Mouse (Mus musculus): ENCODE results near the gene Arl15. TPM values are rescaled to one million over a fixed set of nuclear protein-coding genes. Genes with fewer than 3 reads are reported as not detected.

The Arl15 gene
- polyA plus RNA-seq, 1 experiment from 2014 or later: 11.8 TPM

DNA sequence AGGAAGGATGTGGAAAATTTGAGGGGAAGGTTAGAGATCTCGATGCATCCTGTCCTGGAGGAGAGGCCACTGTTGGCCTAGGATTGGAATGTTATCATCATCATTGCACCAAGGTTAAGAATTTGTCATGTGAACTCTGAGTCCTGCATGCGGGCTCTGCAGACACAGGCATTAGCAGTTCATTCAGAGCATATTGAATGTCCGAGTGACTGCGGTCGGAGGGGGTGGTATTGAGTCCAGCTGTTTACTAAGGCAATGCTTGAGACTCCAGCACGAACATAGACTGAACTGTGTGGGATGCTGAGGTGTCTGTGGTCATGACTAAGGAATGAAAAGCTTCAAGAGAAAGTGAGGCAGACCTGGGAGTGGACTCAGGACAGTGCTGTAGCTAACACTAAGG is 38.6 kb downstream of the Arl15 start:
- ATAC-seq (ENCODE audit: insufficient read depth) (no peak), DNase-seq (no peak)
- no peak for TF ChIP-seq CTCF (IDR thresholded peaks at IDR 0.05; ENCODE audit: low read depth)
- no peaks in the 10 kb centered on the region for H3K9me3 ChIP-seq (ENCODE audit: low read depth, low read length)
- WGBS: 88% methylated on average over 6 of the region's 6 CpGs
- no peak overlapping the region for H3K9ac ChIP-seq
- H3K4me3 ChIP-seq (ENCODE audit: low read depth, low read length): no peak overlapping the region
- no peaks in the 10 kb centered on the region for H3K36me3 ChIP-seq (ENCODE audit: insufficient read depth)
- H3K4me1 ChIP-seq (ENCODE audit: insufficient read depth): no peaks in the 10 kb centered on the region
- no peak overlapping the region for H3K4me2 ChIP-seq
- H3K27me3 ChIP-seq (ENCODE audit: insufficient read depth, low read length): no peaks in the 10 kb centered on the region
- H3K27ac ChIP-seq (ENCODE audit: low read depth): no peak overlapping the region

DNA sequence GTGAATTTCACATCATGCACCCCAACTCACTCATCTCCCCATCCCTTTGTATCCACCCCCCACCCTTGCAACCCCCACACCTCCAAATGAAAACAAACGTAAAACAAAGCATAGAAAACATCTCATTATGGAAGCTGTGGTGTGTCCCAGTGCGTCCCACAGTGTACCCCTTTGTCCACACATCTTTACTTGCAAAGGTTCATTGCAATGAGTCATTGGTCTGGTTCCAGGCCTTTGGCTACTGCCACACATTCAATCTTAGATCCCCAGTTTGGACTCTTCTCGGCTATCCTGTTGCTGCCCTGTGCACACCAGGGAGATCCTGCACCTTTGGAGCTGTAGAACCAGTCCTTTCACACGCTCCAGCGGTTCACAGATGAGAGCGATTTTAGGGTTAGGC is 41.6 kb downstream of the Arl15 start:
- Histone ChIP-seq H3K9me3 (ENCODE audit: low read depth, low read length) (no peaks in the 10 kb centered on the region), H3K9ac (no peak overlapping the region), H3K4me2 (no peak overlapping the region), H3K27me3 (ENCODE audit: insufficient read depth, low read length) (no peaks in the 10 kb centered on the region), H3K36me3 (ENCODE audit: insufficient read depth) (no peaks in the 10 kb centered on the region), H3K4me3 (ENCODE audit: low read depth, low read length) (no peak overlapping the region), H3K4me1 (ENCODE audit: insufficient read depth) (no peaks in the 10 kb centered on the region), H3K27ac (ENCODE audit: low read depth) (no peak overlapping the region)
- DNase-seq (no peak), ATAC-seq (ENCODE audit: insufficient read depth) (no peak)
- WGBS: 92% methylated on average over 6 of the region's 6 CpGs
- no peak for TF ChIP-seq CTCF (IDR thresholded peaks at IDR 0.05; ENCODE audit: low read depth)

GRCm38 (mm10) chr13:113838601-113839576 is 44.6 kb downstream of the Arl15 start:
- no peak overlapping the region for H3K27ac ChIP-seq (ENCODE audit: low read depth)
- H3K4me1 ChIP-seq (ENCODE audit: insufficient read depth): no peaks in the 10 kb centered on the region
- no peak for TF ChIP-seq CTCF (IDR thresholded peaks at IDR 0.05; ENCODE audit: low read depth)
- no peaks in the 10 kb centered on the region for H3K36me3 ChIP-seq (ENCODE audit: insufficient read depth)
- no peaks in the 10 kb centered on the region for H3K27me3 ChIP-seq (ENCODE audit: insufficient read depth, low read length)
- WGBS: 92% methylated on average over 16 of the region's 16 CpGs
- ATAC-seq (ENCODE audit: insufficient read depth) (no peak), DNase-seq (no peak)
- H3K4me3 ChIP-seq (ENCODE audit: low read depth, low read length): no peak overlapping the region
- no peak overlapping the region for H3K9ac ChIP-seq
- no peaks in the 10 kb centered on the region for H3K9me3 ChIP-seq (ENCODE audit: low read depth, low read length)
- H3K4me2 ChIP-seq: no peak overlapping the region

DNA sequence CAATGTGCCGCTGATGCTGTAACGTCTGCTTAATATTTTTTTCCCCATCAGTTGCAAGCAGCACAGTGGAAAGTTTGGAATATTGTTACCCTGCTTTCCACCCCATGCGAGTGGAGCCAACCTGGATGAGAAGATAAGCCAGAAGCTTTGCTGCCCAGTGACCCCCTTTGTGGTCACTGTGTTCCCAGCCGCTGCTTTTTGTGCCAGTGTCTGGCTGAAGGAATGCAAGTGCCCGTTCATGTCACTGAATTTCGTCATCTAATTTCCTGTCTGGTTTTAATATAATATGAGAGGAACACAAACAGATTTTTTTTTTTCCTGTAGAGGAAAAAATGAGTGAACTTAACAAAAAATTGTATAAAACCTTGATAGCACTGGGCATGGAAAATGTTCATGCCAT is 46.1 kb downstream of the Arl15 start:
- Histone ChIP-seq H3K9ac (no peak overlapping the region), H3K36me3 (ENCODE audit: insufficient read depth) (no peaks in the 10 kb centered on the region), H3K4me3 (ENCODE audit: low read depth, low read length) (no peak overlapping the region), H3K27ac (ENCODE audit: low read depth) (no peak overlapping the region), H3K9me3 (ENCODE audit: low read depth, low read length) (no peaks in the 10 kb centered on the region), H3K4me2 (no peak overlapping the region), H3K27me3 (ENCODE audit: insufficient read depth, low read length) (no peaks in the 10 kb centered on the region), H3K4me1 (ENCODE audit: insufficient read depth) (no peaks in the 10 kb centered on the region)
- 75% methylated on average over 6 of the region's 6 CpGs for WGBS
- DNase-seq (no peak), ATAC-seq (ENCODE audit: insufficient read depth) (no peak)
- no peak for TF ChIP-seq CTCF (IDR thresholded peaks at IDR 0.05; ENCODE audit: low read depth)

DNA sequence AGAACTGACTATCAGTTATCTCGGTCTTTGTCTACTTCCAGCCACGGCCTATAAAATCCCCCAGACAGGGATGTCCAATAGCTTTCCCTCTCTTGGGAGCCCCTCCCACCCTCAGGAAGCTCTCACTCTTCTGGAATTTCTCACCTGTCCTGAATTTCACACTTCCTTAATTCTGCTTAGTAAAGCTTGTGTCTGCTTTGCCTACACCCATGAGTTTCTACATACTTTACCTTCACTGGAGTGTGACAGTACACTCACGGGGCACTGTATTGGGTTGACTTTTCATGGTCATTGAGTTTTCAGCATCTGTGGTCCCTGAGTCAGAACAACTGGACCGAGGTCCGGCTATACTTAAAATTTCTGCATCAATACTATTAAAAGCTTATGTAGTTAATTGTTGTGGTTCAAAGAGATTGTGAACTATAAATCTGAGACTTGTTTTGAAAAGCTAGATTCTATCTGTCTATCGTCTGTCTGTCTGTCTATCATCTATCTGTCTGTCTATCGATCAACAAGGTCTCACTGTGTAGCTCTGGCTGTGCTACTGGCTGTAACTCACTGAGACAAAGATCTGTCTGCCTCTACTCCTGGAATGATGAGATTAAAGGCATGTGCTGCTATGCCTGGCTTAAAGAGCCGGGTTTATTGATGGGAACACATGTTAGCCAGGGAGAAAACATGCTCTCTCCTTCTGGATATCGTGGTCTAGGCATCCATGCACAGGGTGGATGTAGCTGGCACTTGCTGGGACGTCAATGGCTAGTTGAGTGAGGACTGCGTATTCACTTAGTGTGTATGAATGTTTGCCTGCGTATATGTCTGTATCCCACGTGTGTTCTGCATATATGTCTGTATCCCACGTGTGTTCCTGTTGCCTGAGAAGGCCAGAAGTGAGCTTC is 48.4 kb downstream of the Arl15 start:
- 87% methylated on average over 14 of the region's 14 CpGs for WGBS
- ATAC-seq (ENCODE audit: insufficient read depth) (no peak), DNase-seq (no peak)
- Histone ChIP-seq H3K4me1 (ENCODE audit: insufficient read depth) (no peaks in the 10 kb centered on the region), H3K9ac (no peak overlapping the region), H3K4me3 (ENCODE audit: low read depth, low read length) (no peak overlapping the region), H3K4me2 (no peak overlapping the region), H3K27me3 (ENCODE audit: insufficient read depth, low read length) (no peaks in the 10 kb centered on the region), H3K27ac (ENCODE audit: low read depth) (no peak overlapping the region), H3K9me3 (ENCODE audit: low read depth, low read length) (no peaks in the 10 kb centered on the region), H3K36me3 (ENCODE audit: insufficient read depth) (no peaks in the 10 kb centered on the region)
- TF ChIP-seq CTCF (IDR thresholded peaks at IDR 0.05; ENCODE audit: low read depth): no peak

GRCm38 (mm10) chr13:113843310-113843649 is 49.0 kb downstream of the Arl15 start:
- WGBS: 70% methylated on average over 3 of the region's 3 CpGs
- Histone ChIP-seq H3K36me3 (ENCODE audit: insufficient read depth) (no peaks in the 10 kb centered on the region), H3K4me3 (ENCODE audit: low read depth, low read length) (no peak overlapping the region), H3K4me2 (no peak overlapping the region), H3K9me3 (ENCODE audit: low read depth, low read length) (no peaks in the 10 kb centered on the region), H3K27ac (ENCODE audit: low read depth) (no peak overlapping the region), H3K9ac (no peak overlapping the region), H3K4me1 (ENCODE audit: insufficient read depth) (no peaks in the 10 kb centered on the region), H3K27me3 (ENCODE audit: insufficient read depth, low read length) (no peaks in the 10 kb centered on the region)
- TF ChIP-seq CTCF (IDR thresholded peaks at IDR 0.05; ENCODE audit: low read depth): no peak
- no peak for DNase-seq
- no peak; the same call in 1 of the 2 replicates for ATAC-seq (ENCODE audit: insufficient read depth)

DNA sequence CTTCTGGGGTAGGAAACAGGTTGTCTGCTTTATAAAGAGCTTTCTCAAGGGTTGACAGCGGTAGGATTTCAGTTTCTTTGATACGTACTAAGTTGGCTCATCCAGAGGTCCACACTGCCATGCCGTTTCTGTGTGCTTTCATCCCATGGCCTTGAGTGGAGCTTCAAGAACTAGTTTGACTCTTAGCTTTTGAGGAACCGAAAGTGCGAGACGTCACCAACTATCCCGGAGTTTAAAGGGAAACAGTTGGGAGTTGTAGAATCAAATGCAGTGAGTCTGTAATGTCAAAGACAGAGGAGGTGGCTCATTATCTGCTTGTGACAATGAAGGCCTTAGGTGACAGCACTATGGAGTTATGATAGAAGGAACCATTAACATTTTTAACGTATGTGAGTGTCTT is 49.6 kb downstream of the Arl15 start:
- ATAC-seq (ENCODE audit: insufficient read depth) (no peak), DNase-seq (no peak)
- H3K4me3 ChIP-seq (ENCODE audit: low read depth, low read length): no peak overlapping the region
- whole genome bisulfite sequencing: 96% methylated on average over 8 of the region's 8 CpGs
- no peaks in the 10 kb centered on the region for H3K36me3 ChIP-seq (ENCODE audit: insufficient read depth)
- H3K9me3 ChIP-seq (ENCODE audit: low read depth, low read length): no peaks in the 10 kb centered on the region
- no peak overlapping the region for H3K9ac ChIP-seq
- H3K27me3 ChIP-seq (ENCODE audit: insufficient read depth, low read length): no peaks in the 10 kb centered on the region
- H3K27ac ChIP-seq (ENCODE audit: low read depth): no peak overlapping the region
- no peak overlapping the region for H3K4me2 ChIP-seq
- H3K4me1 ChIP-seq (ENCODE audit: insufficient read depth): no peaks in the 10 kb centered on the region
- no peak for TF ChIP-seq CTCF (IDR thresholded peaks at IDR 0.05; ENCODE audit: low read depth)
